Mouse (Mus musculus): ENCODE results near the gene Ppib. TPM values are rescaled to one million over a fixed set of nuclear protein-coding genes. Genes with fewer than 3 reads are reported as not detected.

The Ppib gene
- 371 and 378 TPM in 2 replicates for polyA plus RNA-seq (2015; fragmentation: Nextera tagmentation; extraction: Ambion mirVana)

- no peaks in the 10 kb centered on the region for H3K27me3 ChIP-seq (replicated peaks)
- under 1% methylated on average over 51 of the region's 51 CpGs for WGBS
- peak within 1 kb of the TSS; percentile 87 for H3K27ac ChIP-seq (replicated peaks)
- peak within 1 kb of the TSS; percentile 63 for H3K4me2 ChIP-seq
- H3K4me3 ChIP-seq (replicated peaks): peak within 1 kb of the TSS; percentile 72
- peak; percentile 97 for ATAC-seq (ENCODE audit: low FRiP score)
- no peaks in the 10 kb centered on the region for H3K9me3 ChIP-seq (replicated peaks)
- H3K4me1 ChIP-seq: peaks cover 21% of the 10 kb centered on the region
- H3K9ac ChIP-seq (replicated peaks): peak within 1 kb of the TSS; percentile 89
- H3K36me3 ChIP-seq: peaks cover 22% of the 10 kb centered on the region
These were observed at the start of gene Ppib for GRCm38 (mm10) chr9:66059583-66060307. Gene Ppib (plus strand): TSS chr9:66060222.

- Histone ChIP-seq H3K9me3 (replicated peaks) (no peaks in the 10 kb centered on the region), H3K4me2 (no peak overlapping the region), H3K9ac (replicated peaks) (no peak overlapping the region), H3K4me1 (no peaks in the 10 kb centered on the region), H3K27me3 (replicated peaks) (no peaks in the 10 kb centered on the region), H3K36me3 (peaks cover 19% of the 10 kb centered on the region; the same call in 1 of the 2 replicates), H3K4me3 (replicated peaks) (no peak overlapping the region), H3K27ac (replicated peaks) (no peak overlapping the region)
- no peak for ATAC-seq (ENCODE audit: low FRiP score)
These were observed 39.4 kb upstream of the Ppib start for GRCm38 (mm10) chr9:66020601-66021000.

- Histone ChIP-seq H3K36me3 (peaks cover 35% of the 10 kb centered on the region), H3K9ac (replicated peaks) (no peak overlapping the region), H3K27ac (replicated peaks) (no peak overlapping the region), H3K9me3 (replicated peaks) (no peaks in the 10 kb centered on the region), H3K4me1 (no peaks in the 10 kb centered on the region), H3K4me3 (replicated peaks) (no peak overlapping the region), H3K27me3 (replicated peaks) (no peaks in the 10 kb centered on the region), H3K4me2 (no peak overlapping the region)
- 94% methylated on average over 4 of the region's 4 CpGs for WGBS
- ATAC-seq (ENCODE audit: low FRiP score): no peak
These were observed 21.9 kb upstream of the Ppib start for GRCm38 (mm10) chr9:66038082-66038481.

GRCm38 (mm10) chr9:66038581-66038980, 21.4 kb upstream of the Ppib start:
- H3K4me3 ChIP-seq (replicated peaks): no peak overlapping the region
- H3K36me3 ChIP-seq: peaks cover 30% of the 10 kb centered on the region
- H3K27ac ChIP-seq (replicated peaks): no peak overlapping the region
- no peak overlapping the region for H3K9ac ChIP-seq (replicated peaks)
- H3K4me1 ChIP-seq: no peaks in the 10 kb centered on the region
- H3K27me3 ChIP-seq (replicated peaks): no peaks in the 10 kb centered on the region
- ATAC-seq (ENCODE audit: low FRiP score): no peak
- H3K4me2 ChIP-seq: no peak overlapping the region
- WGBS: 99% methylated on average over 4 of the region's 4 CpGs
- H3K9me3 ChIP-seq (replicated peaks): no peaks in the 10 kb centered on the region

- Histone ChIP-seq H3K27me3 (replicated peaks) (no peaks in the 10 kb centered on the region), H3K27ac (replicated peaks) (no peak overlapping the region), H3K4me1 (no peaks in the 10 kb centered on the region), H3K36me3 (peaks cover 30% of the 10 kb centered on the region), H3K4me3 (replicated peaks) (no peak overlapping the region), H3K4me2 (no peak overlapping the region), H3K9me3 (replicated peaks) (no peaks in the 10 kb centered on the region), H3K9ac (replicated peaks) (no peak overlapping the region)
- no peak for ATAC-seq (ENCODE audit: low FRiP score)
- WGBS: 92% methylated on average over 4 of the region's 4 CpGs
These were observed 20.7 kb upstream of the Ppib start for GRCm38 (mm10) chr9:66039290-66039689.

GRCm38 (mm10) chr9:66040801-66041200, 19.2 kb upstream of the Ppib start:
- peaks cover 28% of the 10 kb centered on the region for H3K36me3 ChIP-seq
- no peak overlapping the region for H3K4me2 ChIP-seq
- no peaks in the 10 kb centered on the region for H3K27me3 ChIP-seq (replicated peaks)
- no peaks in the 10 kb centered on the region for H3K4me1 ChIP-seq
- H3K4me3 ChIP-seq (replicated peaks): no peak overlapping the region
- H3K27ac ChIP-seq (replicated peaks): no peak overlapping the region
- WGBS: 92% methylated on average over 3 of the region's 3 CpGs
- H3K9me3 ChIP-seq (replicated peaks): no peaks in the 10 kb centered on the region
- ATAC-seq (ENCODE audit: low FRiP score): no peak
- no peak overlapping the region for H3K9ac ChIP-seq (replicated peaks)

- Histone ChIP-seq H3K4me3 (replicated peaks) (no peak overlapping the region), H3K36me3 (peaks cover 22% of the 10 kb centered on the region), H3K4me2 (no peak overlapping the region), H3K4me1 (no peaks in the 10 kb centered on the region), H3K9me3 (replicated peaks) (no peaks in the 10 kb centered on the region), H3K27me3 (replicated peaks) (no peaks in the 10 kb centered on the region), H3K27ac (replicated peaks) (no peak overlapping the region), H3K9ac (replicated peaks) (no peak overlapping the region)
- 90% methylated on average over 4 of the region's 4 CpGs for WGBS
- ATAC-seq (ENCODE audit: low FRiP score): no peak
These were observed 17.7 kb upstream of the Ppib start for GRCm38 (mm10) chr9:66042331-66042730.

GRCm38 (mm10) chr9:66043241-66043640, 16.8 kb upstream of the Ppib start:
- WGBS: over 99% methylated on average over 3 of the region's 3 CpGs
- Histone ChIP-seq H3K27ac (replicated peaks) (no peak overlapping the region), H3K4me2 (no peak overlapping the region), H3K4me1 (no peaks in the 10 kb centered on the region), H3K36me3 (peaks cover 19% of the 10 kb centered on the region), H3K27me3 (replicated peaks) (no peaks in the 10 kb centered on the region), H3K9ac (replicated peaks) (no peak overlapping the region), H3K4me3 (replicated peaks) (no peak overlapping the region), H3K9me3 (replicated peaks) (no peaks in the 10 kb centered on the region)
- ATAC-seq (ENCODE audit: low FRiP score): no peak

- Histone ChIP-seq H3K9me3 (replicated peaks) (no peaks in the 10 kb centered on the region), H3K4me2 (no peak overlapping the region), H3K4me1 (peaks cover 5% of the 10 kb centered on the region; the same call in 1 of the 2 replicates), H3K4me3 (replicated peaks) (no peak overlapping the region), H3K27ac (replicated peaks) (no peak overlapping the region), H3K9ac (replicated peaks) (no peak overlapping the region), H3K27me3 (replicated peaks) (no peaks in the 10 kb centered on the region), H3K36me3 (no peaks in the 10 kb centered on the region)
- ATAC-seq (ENCODE audit: low FRiP score): no peak
- WGBS: 65% methylated on average over 6 of the region's 6 CpGs
These were observed 10.0 kb upstream of the Ppib start for GRCm38 (mm10) chr9:66049931-66050601.

- no peaks in the 10 kb centered on the region for H3K36me3 ChIP-seq
- 75% methylated on average over 4 of the region's 4 CpGs for WGBS
- H3K4me2 ChIP-seq: no peak overlapping the region
- no peak overlapping the region for H3K27ac ChIP-seq (replicated peaks)
- no peak overlapping the region for H3K9ac ChIP-seq (replicated peaks)
- ATAC-seq (ENCODE audit: low FRiP score): no peak
- H3K9me3 ChIP-seq (replicated peaks): no peaks in the 10 kb centered on the region
- H3K27me3 ChIP-seq (replicated peaks): no peaks in the 10 kb centered on the region
- H3K4me3 ChIP-seq (replicated peaks): no peak overlapping the region
- H3K4me1 ChIP-seq: peaks cover 5% of the 10 kb centered on the region; the same call in 1 of the 2 replicates
These were observed 8.5 kb upstream of the Ppib start for GRCm38 (mm10) chr9:66051493-66051892.

GRCm38 (mm10) chr9:66052731-66053130, 7.3 kb upstream of the Ppib start:
- no peak overlapping the region for H3K9ac ChIP-seq (replicated peaks)
- WGBS: 97% methylated on average over 1 of the region's 1 CpGs
- no peaks in the 10 kb centered on the region for H3K36me3 ChIP-seq

GRCm38 (mm10) chr9:66053620-66054019, 6.4 kb upstream of the Ppib start:
- WGBS: 52% methylated on average over 1 of the region's 1 CpGs

More at GRCm38 (mm10) chr9:66052731-66053130, 7.3 kb upstream of the Ppib start:
- H3K27ac ChIP-seq (replicated peaks): no peak overlapping the region
- H3K9me3 ChIP-seq (replicated peaks): no peaks in the 10 kb centered on the region
- H3K4me2 ChIP-seq: no peak overlapping the region
- no peak for ATAC-seq (ENCODE audit: low FRiP score)
- H3K4me1 ChIP-seq: peaks cover 5% of the 10 kb centered on the region; the same call in 1 of the 2 replicates
- H3K4me3 ChIP-seq (replicated peaks): no peak overlapping the region
- no peaks in the 10 kb centered on the region for H3K27me3 ChIP-seq (replicated peaks)

More at GRCm38 (mm10) chr9:66053620-66054019, 6.4 kb upstream of the Ppib start:
- Histone ChIP-seq H3K4me3 (replicated peaks) (no peak overlapping the region), H3K36me3 (no peaks in the 10 kb centered on the region), H3K4me1 (peaks cover 5% of the 10 kb centered on the region; the same call in 1 of the 2 replicates), H3K27ac (replicated peaks) (no peak overlapping the region), H3K9ac (replicated peaks) (no peak overlapping the region), H3K27me3 (replicated peaks) (no peaks in the 10 kb centered on the region), H3K9me3 (replicated peaks) (no peaks in the 10 kb centered on the region), H3K4me2 (no peak overlapping the region)
- ATAC-seq (ENCODE audit: low FRiP score): no peak
